Mouse (Mus musculus): ENCODE results near the gene Cep164.
"Not testable (repeated sequence)": the region's sequence is repeated elsewhere in the genome, so short reads cannot be mapped to it uniquely, and the experiment has no call there.

Cep164 gene

DNA sequence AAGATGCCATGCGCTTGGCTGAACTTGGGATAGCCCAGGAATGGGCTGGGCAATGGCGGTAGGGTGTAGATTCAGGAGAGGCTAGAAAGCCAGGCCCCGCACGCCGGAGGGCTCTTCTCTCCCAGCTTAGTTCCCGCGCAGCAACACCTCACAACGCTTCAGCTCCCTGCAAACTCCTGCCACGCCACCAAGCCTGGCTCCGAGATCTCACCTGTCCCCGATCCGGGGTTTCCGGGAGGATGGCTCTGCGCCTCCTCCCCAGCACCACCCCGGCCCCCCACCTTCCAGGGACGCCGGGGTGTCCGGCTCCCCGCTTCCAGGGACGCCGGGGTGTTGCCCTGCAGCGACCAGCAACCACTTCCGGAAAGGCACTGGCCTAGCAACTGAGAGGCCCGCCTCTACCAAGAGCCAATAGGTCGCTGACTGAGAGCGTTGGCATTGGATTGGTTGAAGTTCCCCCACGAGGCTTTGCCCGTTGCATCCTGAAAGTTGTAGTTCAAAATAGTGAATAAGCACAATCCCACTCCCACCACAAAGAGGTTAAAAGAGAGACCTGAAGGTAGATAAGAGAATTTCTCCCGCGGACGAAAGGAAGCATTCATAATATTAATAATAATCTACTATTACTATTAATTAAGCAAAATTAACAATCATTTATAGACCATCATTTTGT lies at the start of gene Cep164:
TSS of gene Cep164 (minus strand) at position 401 of the 673 bp plus-strand sequence.
- in situ Hi-C loops (cut with MseI, MboI), result no loop called here

DNA sequence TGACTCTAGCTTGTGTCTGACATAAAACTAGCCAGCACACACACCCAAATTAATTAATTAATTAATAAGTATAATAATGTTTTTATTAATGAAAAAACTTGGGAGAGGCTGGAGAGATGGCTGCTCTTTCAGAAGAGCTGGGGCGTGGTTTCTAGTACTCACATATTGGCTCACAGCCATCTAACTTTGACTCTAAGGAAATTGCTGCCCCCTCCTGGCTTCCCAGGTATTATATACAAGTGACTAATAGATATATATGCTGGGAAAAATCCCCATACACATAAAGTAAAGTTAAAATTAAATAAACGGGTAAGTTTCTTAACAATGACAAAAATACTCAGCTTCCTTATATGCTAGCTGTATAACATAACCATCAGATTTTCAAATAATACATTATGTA lies 49.4 kb upstream of the Cep164 start:
- in situ Hi-C loops (cut with MseI, MboI), result no loop called here

GRCm38 (mm10) chr9:45870265-45870664 lies 41.8 kb upstream of the Cep164 start:
- in situ Hi-C loops (cut with MseI, MboI), result no loop called here

- in situ Hi-C loops (cut with MseI, MboI), result no loop called here
Observed at GRCm38 (mm10) chr9:45869181-45869580, 40.7 kb upstream of the Cep164 start.

DNA sequence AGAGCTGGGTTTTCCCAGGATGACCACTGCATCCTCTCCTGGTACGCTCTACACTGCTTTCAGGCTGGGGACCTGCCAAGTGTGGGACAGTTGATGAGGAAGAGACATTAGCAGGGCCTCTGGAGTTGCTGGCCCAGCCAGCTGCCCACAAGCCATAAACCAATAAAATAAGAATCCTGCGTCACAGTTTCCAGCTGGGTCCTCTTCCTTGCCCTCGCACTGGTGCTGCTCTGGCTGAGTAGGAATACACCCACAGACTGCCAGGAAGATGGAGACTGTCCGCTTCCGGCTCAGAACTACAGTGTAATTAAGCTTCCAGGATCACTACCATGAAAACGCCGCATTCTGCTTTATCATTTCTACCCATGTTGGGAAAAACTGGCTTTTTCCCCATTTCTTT lies 33.3 kb upstream of the Cep164 start:
- in situ Hi-C loops (cut with MseI, MboI), result no loop called here

GRCm38 (mm10) chr9:45859364-45859763 lies 30.9 kb upstream of the Cep164 start:
- in situ Hi-C loops (cut with MseI, MboI), result no loop called here

DNA sequence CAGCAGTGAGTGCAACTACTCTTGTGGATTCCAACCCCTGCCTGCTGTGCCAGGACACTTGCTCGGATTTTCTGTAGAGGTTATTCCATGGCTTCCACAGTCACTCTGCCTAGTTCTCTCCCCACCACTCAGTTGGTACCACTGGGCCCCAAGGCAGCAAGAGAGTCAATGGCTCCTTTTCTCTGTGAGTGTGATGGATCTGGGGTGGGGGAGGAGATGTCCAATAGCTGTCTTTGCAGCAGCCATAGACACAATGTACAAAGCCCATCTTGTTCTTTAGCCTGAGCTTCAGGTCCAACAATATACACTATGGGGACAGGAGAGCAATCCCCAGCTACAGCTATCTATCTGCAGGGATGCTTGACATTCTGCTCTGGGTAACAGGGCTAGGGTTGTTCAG lies 25.6 kb upstream of the Cep164 start:
- in situ Hi-C loops (cut with MseI, MboI), result no loop called here

- in situ Hi-C loops (cut with MseI, MboI), result no loop called here
Observed at GRCm38 (mm10) chr9:45853695-45854094, 25.2 kb upstream of the Cep164 start.

- in situ Hi-C loops (cut with MseI, MboI), result no loop called here
Observed at GRCm38 (mm10) chr9:45851776-45852175, 23.3 kb upstream of the Cep164 start.

- in situ Hi-C loops (cut with MseI, MboI), result no loop called here
Observed at GRCm38 (mm10) chr9:45851330-45851729, 22.8 kb upstream of the Cep164 start.

- in situ Hi-C loops (cut with MseI, MboI), result no loop called here
Observed at GRCm38 (mm10) chr9:45850528-45851155, 22.2 kb upstream of the Cep164 start.

DNA sequence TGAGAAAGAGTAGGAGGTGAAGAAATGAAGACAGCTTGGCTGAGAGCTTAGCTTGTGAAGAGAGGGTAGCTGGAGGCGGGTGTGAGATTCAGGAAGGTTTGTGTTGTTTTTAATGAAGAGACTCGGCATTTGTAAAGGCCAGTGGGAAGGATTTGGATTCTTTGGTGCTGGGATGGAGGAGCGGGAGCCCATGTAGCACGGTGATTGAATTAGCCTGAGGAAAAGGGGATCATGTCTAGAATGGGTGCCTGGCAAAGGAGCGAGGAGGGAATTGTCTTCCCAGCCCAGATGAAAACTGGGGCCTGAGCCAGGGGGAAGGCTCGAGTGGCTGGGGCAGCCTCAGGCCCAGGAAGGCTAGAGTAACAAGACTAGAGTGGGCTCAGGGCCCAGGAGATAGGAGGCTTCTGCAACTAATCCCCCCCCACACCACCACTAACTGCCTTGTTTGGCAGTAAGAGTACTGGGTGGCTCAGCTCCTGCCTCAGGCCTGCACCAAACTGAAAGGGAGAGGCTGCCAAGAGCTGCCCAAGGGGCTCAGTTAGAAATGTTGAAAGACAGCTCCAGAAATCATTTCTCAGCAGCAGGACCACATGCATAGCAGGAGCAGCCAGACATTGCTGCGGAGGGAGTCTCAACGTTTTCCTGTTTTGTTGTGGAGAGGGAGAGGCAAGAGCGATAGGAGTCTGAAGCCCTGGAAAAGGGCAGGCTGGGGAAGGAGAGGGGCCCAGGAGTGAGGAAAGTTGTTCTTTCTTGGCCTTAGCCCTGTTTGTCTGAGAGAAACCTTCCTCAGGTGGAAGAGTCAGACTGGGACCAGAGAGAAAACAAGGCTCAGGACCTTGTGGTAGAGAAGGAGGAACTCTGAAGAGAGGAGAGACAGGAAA lies 21.3 kb upstream of the Cep164 start:
- in situ Hi-C loops (cut with MseI, MboI), result no loop called here

DNA sequence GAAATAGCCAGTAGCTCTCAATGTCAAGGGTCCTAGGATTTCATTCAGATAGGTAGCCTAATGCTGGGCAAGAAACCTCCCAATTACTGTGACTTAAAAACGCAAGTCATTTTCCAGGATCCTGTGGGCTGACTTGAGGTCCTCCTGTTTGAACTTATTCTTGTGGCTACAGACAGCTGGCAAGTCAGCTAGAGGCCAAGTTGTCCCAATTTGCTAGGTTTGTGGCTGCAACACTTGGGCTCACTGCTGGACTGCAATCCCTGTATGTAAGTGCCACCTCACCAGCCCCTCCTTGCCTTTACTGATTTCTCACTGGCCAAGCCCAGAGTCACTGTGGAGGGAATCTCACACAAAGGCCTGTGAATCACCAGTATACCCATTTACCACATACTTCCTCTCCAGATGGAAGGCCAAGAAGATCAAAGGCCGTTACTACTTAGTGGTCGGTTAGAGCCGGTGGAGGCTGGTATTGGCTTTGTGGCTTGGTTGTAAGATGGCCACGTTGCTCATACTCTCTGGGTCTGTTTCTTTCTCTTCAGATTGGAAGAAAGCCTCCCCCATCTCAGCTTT lies 18.5 kb upstream of the Cep164 start:
- in situ Hi-C loops (cut with MseI, MboI), result no loop called here

GRCm38 (mm10) chr9:45846176-45846575 lies 17.7 kb upstream of the Cep164 start:
- in situ Hi-C loops (cut with MseI, MboI), result not testable (repeated sequence)

GRCm38 (mm10) chr9:45845541-45845940 lies 17.1 kb upstream of the Cep164 start:
- in situ Hi-C loops (cut with MseI, MboI), result no loop called here

DNA sequence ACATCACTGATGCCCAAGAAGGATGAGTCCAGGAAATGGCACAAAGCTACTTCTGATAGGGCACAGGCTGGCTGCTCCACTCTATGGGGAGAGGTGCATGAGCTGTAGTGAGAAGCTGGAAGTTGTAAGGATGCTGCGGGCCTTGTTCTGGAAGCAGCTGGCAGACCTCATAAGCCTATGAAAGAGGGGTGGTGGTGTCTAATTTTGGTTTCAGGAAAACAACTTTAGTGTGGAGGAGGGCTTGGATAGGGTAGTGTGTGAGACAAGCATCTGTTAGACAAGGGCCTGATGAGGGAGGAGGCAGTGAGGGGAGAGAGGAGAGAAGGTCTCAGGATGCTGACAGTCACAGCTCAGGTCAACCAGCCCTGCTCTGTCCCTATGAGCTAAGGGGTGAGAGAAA lies 15.3 kb upstream of the Cep164 start:
- in situ Hi-C loops (cut with MseI, MboI), result no loop called here

DNA sequence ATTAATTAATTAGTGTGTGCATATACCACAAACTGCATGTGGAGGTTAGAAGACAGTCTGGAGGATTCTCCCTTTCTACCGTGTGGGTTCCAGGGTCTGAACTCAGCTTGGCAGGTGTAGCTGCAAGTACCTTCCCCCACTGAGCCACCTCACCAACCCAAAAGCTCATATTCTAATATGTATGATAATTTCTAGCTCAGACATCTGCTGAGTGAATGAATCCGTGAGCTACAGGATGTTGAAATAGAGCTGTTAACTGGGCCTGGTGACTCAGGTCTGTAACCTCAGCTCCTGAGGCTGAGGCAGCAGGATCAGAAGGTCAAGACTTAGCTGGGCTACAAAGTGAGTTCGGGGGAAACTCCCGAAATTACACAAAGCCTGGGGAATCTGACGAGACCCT lies 14.5 kb upstream of the Cep164 start:
- in situ Hi-C loops (cut with MseI, MboI), result no loop called here

GRCm38 (mm10) chr9:45841458-45841857 lies 13.0 kb upstream of the Cep164 start:
- in situ Hi-C loops (cut with MseI, MboI), result no loop called here

DNA sequence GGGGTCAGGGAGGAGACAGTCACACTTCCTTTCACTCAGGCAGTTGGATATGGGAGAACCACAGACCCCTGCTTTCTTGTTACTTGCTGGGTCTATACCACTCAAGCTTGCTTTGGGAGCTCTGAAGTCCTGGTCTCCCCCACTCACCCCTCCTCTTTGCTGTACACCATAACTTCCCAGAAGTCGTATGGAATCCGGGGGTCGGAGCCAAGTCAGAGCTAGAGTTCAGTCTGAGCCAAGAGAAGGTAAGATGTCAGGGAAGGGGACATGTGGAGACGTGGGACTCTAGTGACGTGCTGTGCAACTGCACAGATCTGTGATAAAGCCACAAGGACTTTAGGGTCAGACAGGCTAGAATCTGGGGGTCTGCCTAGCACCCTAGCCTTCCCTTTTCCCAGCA lies 11.8 kb upstream of the Cep164 start:
- in situ Hi-C loops (cut with MseI, MboI), result no loop called here

DNA sequence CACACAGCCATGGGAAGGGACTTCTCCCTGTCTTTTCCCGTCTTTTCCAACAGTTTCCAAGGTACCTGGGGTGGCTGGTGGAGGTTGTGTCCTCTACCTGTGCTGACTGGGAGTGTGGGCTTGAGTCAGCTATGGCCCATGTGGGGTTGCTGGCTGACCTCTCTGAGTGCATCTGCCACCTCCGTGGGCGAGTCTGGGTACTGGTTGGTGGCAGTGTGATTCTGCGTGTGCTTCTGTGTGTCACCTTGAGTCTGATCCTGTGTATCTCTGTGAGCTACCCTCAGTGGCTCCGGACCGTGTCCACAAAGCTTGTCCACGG lies 11.4 kb upstream of the Cep164 start:
- in situ Hi-C loops (cut with MseI, MboI), result no loop called here

GRCm38 (mm10) chr9:45839139-45839981 lies 10.9 kb upstream of the Cep164 start:
- in situ Hi-C loops (cut with MseI, MboI), result no loop called here
